37 mouse cellular contexts compared by ENCODE assay signal in the genomic region with DNA sequence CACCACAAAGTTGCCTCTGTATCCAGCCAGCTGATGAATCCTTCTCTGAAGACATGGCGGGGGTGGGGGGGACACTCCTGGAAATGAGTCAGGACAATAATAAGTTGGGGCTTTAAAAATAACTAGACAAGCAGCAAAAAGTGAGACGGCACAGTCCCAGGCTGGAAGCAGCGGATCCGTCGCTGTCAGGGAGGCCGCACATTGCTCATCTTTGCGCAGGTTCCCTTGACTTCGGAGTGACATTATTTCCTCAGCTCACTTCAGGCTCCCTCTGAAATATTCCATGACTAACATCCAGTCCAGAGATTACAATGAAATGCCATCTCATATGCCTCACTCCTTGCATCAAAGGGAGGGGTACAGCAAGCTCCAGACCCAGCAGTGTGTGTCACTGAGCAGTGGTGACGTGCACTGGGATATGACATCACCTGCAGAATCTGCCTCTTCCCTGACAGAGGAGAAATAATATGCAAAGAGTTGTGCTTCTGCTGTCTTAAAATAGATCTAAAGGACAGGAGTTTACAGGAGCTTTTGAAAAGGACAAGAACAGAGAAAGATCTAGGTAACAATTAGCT. TPM values are rescaled to one million over a fixed set of nuclear protein-coding genes. Genes with fewer than 3 reads are reported as not detected.
DNase-seq lines count a peak whose midpoint lies in the region; ATAC-seq and TF ChIP-seq lines count a peak whose summit lies in the region.
"Had no signal": no experiment of that assay in that cellular context is flagged by ENCODE, and none has a peak within 500 bp of the region (broad histone marks: within the 10 kb centered on the region; RNA-seq: fewer than 3 reads in every experiment).

No protein-coding gene starts in this region.

- ATAC-seq in heart, postnatal 0 days (ENCODE audit: insufficient read depth, low read depth), result no peak
- no peak for ATAC-seq in granulocyte monocyte progenitor cell, adult 5-6 weeks (replicated peaks; ENCODE audit: poor library complexity, severe bottlenecking)
- ATAC-seq: hindbrain, postnatal 0 days; intestine, embryonic 15.5 days; liver, embryonic 12.5 days; liver, postnatal 0 days had no signal

- peaks cover under 1% of the 10 kb centered on the region; the same call in 1 of the 2 replicates for H3K27me3 ChIP-seq in heart, postnatal 0 days (ENCODE audit: control insufficient read depth, insufficient read depth, low read length)
- H3K27me3 ChIP-seq: hindbrain, embryonic 12.5 days; intestine, embryonic 15.5 days had no signal

- WGBS in heart, postnatal 0 days, result 54% methylated on average over 9 of the region's 9 CpGs

- H3K9ac ChIP-seq in heart, postnatal 0 days (replicated peaks; ENCODE audit: low read depth, low read length), result no peak overlapping the region
- H3K9ac ChIP-seq: embryonic facial prominence, embryonic 13.5 days; forebrain, embryonic 12.5 days; heart, embryonic 15.5 days; hindbrain, embryonic 12.5 days; intestine, embryonic 15.5 days; liver, embryonic 12.5 days; liver, postnatal 0 days; midbrain, embryonic 12.5 days; neural tube, embryonic 13.5 days had no signal

- no peak for TF ChIP-seq EP300 in heart, postnatal 0 days (IDR thresholded peaks at IDR 0.05; ENCODE audit: low read depth)

- no peaks in the 10 kb centered on the region; the same call in 1 of the 2 replicates for H3K4me1 ChIP-seq in heart, postnatal 0 days (ENCODE audit: control insufficient read depth, insufficient read depth)
- H3K4me1 ChIP-seq: embryonic facial prominence, embryonic 13.5 days; forebrain, embryonic 12.5 days; heart, embryonic 10.5 days; hindbrain, embryonic 12.5 days; intestine, embryonic 15.5 days; liver, embryonic 12.5 days; midbrain, embryonic 12.5 days; neural tube, embryonic 13.5 days had no signal

- H3K36me3 ChIP-seq in heart, postnatal 0 days (replicated peaks; ENCODE audit: control insufficient read depth, insufficient read depth, low read length), result no peaks in the 10 kb centered on the region
- H3K36me3 ChIP-seq: embryonic facial prominence, embryonic 13.5 days; forebrain, embryonic 12.5 days; G1E; heart, embryonic 10.5 days; heart, embryonic 15.5 days; hindbrain, embryonic 12.5 days; intestine, embryonic 15.5 days; liver, embryonic 12.5 days; midbrain, embryonic 12.5 days; neural tube, embryonic 13.5 days had no signal

- H3K9me3 ChIP-seq in heart, postnatal 0 days (replicated peaks; ENCODE audit: control insufficient read depth, low read length), result no peaks in the 10 kb centered on the region
- H3K9me3 ChIP-seq: embryonic facial prominence, embryonic 13.5 days; forebrain, embryonic 12.5 days; G1E; heart, embryonic 10.5 days; heart, embryonic 15.5 days; hindbrain, embryonic 12.5 days; intestine, embryonic 15.5 days; liver, embryonic 12.5 days; megakaryocyte, embryonic 14.5 days; midbrain, embryonic 12.5 days; neural tube, embryonic 13.5 days had no signal

- no peak overlapping the region for H3K4me2 ChIP-seq in heart, postnatal 0 days (ENCODE audit: low read depth, low read length)
- H3K4me2 ChIP-seq: embryonic facial prominence, embryonic 13.5 days; forebrain, embryonic 12.5 days; heart, embryonic 15.5 days; hindbrain, embryonic 12.5 days; intestine, embryonic 15.5 days; liver, embryonic 12.5 days; midbrain, embryonic 12.5 days; neural tube, embryonic 13.5 days had no signal

- H3K4me3 ChIP-seq in heart, postnatal 0 days (ENCODE audit: low read depth, low read length), result no peak overlapping the region
- H3K4me3 ChIP-seq: embryonic facial prominence, embryonic 13.5 days; forebrain, embryonic 12.5 days; heart, embryonic 10.5 days; heart, embryonic 15.5 days; hindbrain, embryonic 12.5 days; intestine, embryonic 15.5 days; liver, embryonic 12.5 days; megakaryocyte, embryonic 14.5 days; midbrain, embryonic 12.5 days; neural tube, embryonic 13.5 days had no signal

- no peak for TF ChIP-seq CTCF in heart, postnatal 0 days (IDR thresholded peaks at IDR 0.05; ENCODE audit: low read depth)

- DNase-seq in adrenal gland, adult (ENCODE audit: inconsistent age in 2 of 2, low spot score in 1 of 2), result peak; percentile 52 to 55
- no peak for DNase-seq in adrenal gland, postnatal 4 days (ENCODE audit: low spot score in 2 of 2)
- DNase-seq in heart, postnatal 0 days (ENCODE audit: low spot score), result peak; percentile 11
- no peak for DNase-seq in heart, adult 8-10 months (ENCODE audit: low spot score)
- peak; percentile 47 for DNase-seq in brain, adult 2 months (ENCODE audit: low read depth, low spot score)
- DNase-seq in urinary bladder, adult 2 months (ENCODE audit: low spot score), result no peak
- DNase-seq: cerebellum, adult 11 months; cerebellum, postnatal 10 days; gastrocnemius, postnatal 36 days; heart, postnatal 36 days; kidney, adult 8-10 months; layer of hippocampus, postnatal 36 days; left cerebral cortex, postnatal 4 days; liver, postnatal 0 days; lung, postnatal 4 days; thymus, adult 2 months; thymus, postnatal 4 days had no signal

- H3K27ac ChIP-seq in heart, postnatal 0 days (ENCODE audit: low read depth), result no peak overlapping the region
- H3K27ac ChIP-seq: embryonic facial prominence, embryonic 13.5 days; forebrain, embryonic 12.5 days; heart, embryonic 10.5 days; heart, embryonic 15.5 days; hindbrain, embryonic 12.5 days; hindbrain, postnatal 0 days; intestine, embryonic 15.5 days; kidney, postnatal 0 days; liver, embryonic 12.5 days; midbrain, embryonic 12.5 days; neural tube, embryonic 13.5 days had no signal

RNA-seq across cellular contexts. Expression of gene Crhbp, which starts 6.0 kb away (rescaled TPM):
- total RNA-seq in adrenal gland, postnatal 4 days (2021), result not detected
- total RNA-seq in heart, postnatal 0 days (2014; rRNA removed; ENCODE audit: low replicate concordance), result not detected in 2 replicates
- polyA plus RNA-seq in heart, postnatal 0 days (2015; fragmentation: Nextera tagmentation; extraction: Ambion mirVana), result not detected in 2 replicates
- total RNA-seq in heart, adult 8-10 months (2022), result not detected
- 3.1 and 4.0 TPM in 2 replicates for polyA plus RNA-seq in urinary bladder, adult 2 months (2012; rRNA removed)
- not detected in 2 replicates for total RNA-seq in granulocyte monocyte progenitor cell, adult 5-6 weeks (2014; fragmentation: Nextera tagmentation)
- total RNA-seq in granulocyte monocyte progenitor cell, adult 5-6 weeks (2017), result not detected in 2 replicates
- total RNA-seq: common myeloid progenitor, adult 5-6 weeks; gastrocnemius, adult 18-20 months; gastrocnemius, postnatal 36 days; heart, postnatal 36 days had no signal
- polyA plus RNA-seq: G1E; large intestine, adult 2 months; liver, embryonic 12.5 days had no signal

RNA-seq across cellular contexts. Expression of gene S100z, which starts 27.8 kb away (rescaled TPM):
- not detected for total RNA-seq in adrenal gland, postnatal 4 days (2021)
- not detected in 2 replicates for total RNA-seq in heart, postnatal 0 days (2014; rRNA removed; ENCODE audit: low replicate concordance)
- polyA plus RNA-seq in heart, postnatal 0 days (2015; fragmentation: Nextera tagmentation; extraction: Ambion mirVana), result not detected in 2 replicates
- not detected for total RNA-seq in heart, adult 8-10 months (2022)
- polyA plus RNA-seq in urinary bladder, adult 2 months (2012; rRNA removed), result 0.25 TPM in 1 of 2 replicates, not detected in the other
- total RNA-seq in granulocyte monocyte progenitor cell, adult 5-6 weeks (2014; fragmentation: Nextera tagmentation), result not detected in 2 replicates
- total RNA-seq in granulocyte monocyte progenitor cell, adult 5-6 weeks (2017), result not detected in 2 replicates
- total RNA-seq: common myeloid progenitor, adult 5-6 weeks; G1E; heart, postnatal 36 days; hindbrain, postnatal 0 days; layer of hippocampus, postnatal 36 days; left cerebral cortex, postnatal 4 days; midbrain, postnatal 0 days had no signal
- polyA plus RNA-seq: G1E; heart, embryonic 10.5 days; heart, embryonic 15.5 days; hindbrain, embryonic 12.5 days; hindbrain, postnatal 0 days; kidney, postnatal 0 days; large intestine, adult 2 months; limb, embryonic 14.5 days; liver, embryonic 12.5 days; liver, postnatal 0 days; lung, embryonic 16.5 days; midbrain, embryonic 12.5 days; midbrain, postnatal 0 days; neural tube, embryonic 13.5 days; thymus, adult 2 months had no signal

Comparison
In these comparisons a context has a peak if more than half of its experiments do, and no peak if none do; other contexts are left out.
1. DNase-seq: peak in adrenal gland, adult (2 of 2), heart, postnatal 0 days (single experiment) and brain, adult 2 months (single experiment); none in adrenal gland, postnatal 4 days (0 of 2), heart, adult 8-10 months (single experiment) and urinary bladder, adult 2 months (single experiment).